Mouse (Mus musculus) brown adipose tissue, adult 24 weeks (tissue): ENCODE measurements around the gene Adra2c. TPM values are rescaled to one million over a fixed set of nuclear protein-coding genes. Genes with fewer than 3 reads are reported as not detected.
A peak's percentile ranks its signal among the peaks of the same experiment; 100 is the strongest.

Experiments used
- H3K27ac ChIP-seq: fragments of 200-500 bp; replicated peaks from 2 replicates; pipeline ENCODE4 v1.5.1; 2012; ENCODE audit warnings: low read depth, mild to moderate bottlenecking, low read length
- H3K4me1 ChIP-seq: fragments of 200-500 bp; 2 replicates; pipeline ENCODE4 v1.6.1; 2012; ENCODE audit warnings: low read length, mixed read lengths; ENCODE audit not compliant: control insufficient read depth, insufficient read depth, insufficient read length
- H3K4me3 ChIP-seq: fragments of 200-500 bp; 2 replicates; pipeline ENCODE4 v1.5.1; 2012; ENCODE audit warnings: low read depth, mild to moderate bottlenecking, low read length, moderate library complexity; ENCODE audit not compliant: insufficient read depth
- polyA plus RNA-seq: library from polyadenylated mRNA; stranded (reverse); fragments of >200 nt; gene quantifications from 2 replicates; pipeline ENCODE4 v1.2.4, GENCODE M21; 2012; ENCODE audit not compliant: missing spikeins, insufficient read depth, insufficient read length

The Adra2c gene
- polyA plus RNA-seq, 1 experiment = not detected

DNA sequence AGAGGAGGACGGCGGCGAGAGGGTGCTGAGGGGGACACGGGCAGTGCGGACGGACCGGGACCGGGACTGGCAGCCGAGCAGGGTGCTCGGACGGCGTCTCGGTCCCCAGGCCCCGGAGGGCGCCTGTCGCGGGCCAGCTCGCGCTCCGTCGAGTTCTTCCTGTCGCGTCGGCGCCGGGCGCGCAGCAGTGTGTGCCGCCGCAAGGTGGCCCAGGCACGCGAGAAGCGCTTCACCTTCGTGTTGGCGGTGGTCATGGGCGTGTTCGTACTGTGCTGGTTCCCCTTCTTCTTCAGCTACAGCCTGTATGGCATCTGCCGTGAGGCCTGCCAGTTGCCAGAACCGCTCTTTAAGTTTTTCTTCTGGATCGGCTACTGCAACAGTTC is 2.7 kb downstream of the Adra2c start:
- Histone ChIP-seq H3K27ac (no peak overlapping the region), H3K4me3 (no peak overlapping the region), H3K4me1 (no peaks in the 10 kb centered on the region)

- Histone ChIP-seq H3K27ac (no peak overlapping the region), H3K4me1 (no peaks in the 10 kb centered on the region), H3K4me3 (no peak overlapping the region)
Measured at GRCm38 (mm10) chr5:35285281-35285680, 7.2 kb downstream of the Adra2c start.

- no peak overlapping the region for H3K4me3 ChIP-seq
- no peaks in the 10 kb centered on the region for H3K4me1 ChIP-seq
- no peak overlapping the region for H3K27ac ChIP-seq
Measured at GRCm38 (mm10) chr5:35286190-35286589, 8.1 kb downstream of the Adra2c start.

- Histone ChIP-seq H3K27ac (no peak overlapping the region), H3K4me1 (no peaks in the 10 kb centered on the region), H3K4me3 (no peak overlapping the region)
Measured at GRCm38 (mm10) chr5:35299621-35300020, 21.5 kb downstream of the Adra2c start.

DNA sequence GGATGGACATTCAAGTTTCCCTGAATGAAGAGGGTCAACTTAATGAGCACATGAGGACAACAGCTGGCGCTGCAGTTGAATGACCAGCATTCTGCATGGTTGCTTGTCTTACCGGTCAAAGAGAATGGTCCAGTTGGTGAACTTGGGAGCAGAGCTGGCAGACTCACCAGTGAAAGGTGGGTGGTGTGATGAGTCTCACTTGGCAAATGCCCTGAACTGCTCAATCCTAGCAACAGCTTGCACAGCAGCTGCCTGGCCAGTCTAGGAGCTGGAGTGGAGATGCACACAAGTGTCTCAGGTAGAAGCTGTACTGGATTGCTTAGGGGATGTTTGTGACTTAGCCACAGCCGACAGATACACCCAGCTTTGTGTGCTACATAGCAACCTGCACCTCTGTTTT is 26.1 kb downstream of the Adra2c start:
- no peak overlapping the region for H3K4me3 ChIP-seq
- no peak overlapping the region for H3K27ac ChIP-seq
- H3K4me1 ChIP-seq = no peaks in the 10 kb centered on the region

GRCm38 (mm10) chr5:35305332-35305731 is 27.2 kb downstream of the Adra2c start:
- Histone ChIP-seq H3K4me3 (no peak overlapping the region), H3K4me1 (no peaks in the 10 kb centered on the region), H3K27ac (no peak overlapping the region)

- Histone ChIP-seq H3K4me1 (no peaks in the 10 kb centered on the region), H3K27ac (no peak overlapping the region), H3K4me3 (no peak overlapping the region)
Measured at GRCm38 (mm10) chr5:35306692-35307091, 28.6 kb downstream of the Adra2c start.

- Histone ChIP-seq H3K4me3 (no peak overlapping the region), H3K4me1 (no peaks in the 10 kb centered on the region), H3K27ac (no peak overlapping the region)
Measured at GRCm38 (mm10) chr5:35309853-35310252, 31.7 kb downstream of the Adra2c start.

DNA sequence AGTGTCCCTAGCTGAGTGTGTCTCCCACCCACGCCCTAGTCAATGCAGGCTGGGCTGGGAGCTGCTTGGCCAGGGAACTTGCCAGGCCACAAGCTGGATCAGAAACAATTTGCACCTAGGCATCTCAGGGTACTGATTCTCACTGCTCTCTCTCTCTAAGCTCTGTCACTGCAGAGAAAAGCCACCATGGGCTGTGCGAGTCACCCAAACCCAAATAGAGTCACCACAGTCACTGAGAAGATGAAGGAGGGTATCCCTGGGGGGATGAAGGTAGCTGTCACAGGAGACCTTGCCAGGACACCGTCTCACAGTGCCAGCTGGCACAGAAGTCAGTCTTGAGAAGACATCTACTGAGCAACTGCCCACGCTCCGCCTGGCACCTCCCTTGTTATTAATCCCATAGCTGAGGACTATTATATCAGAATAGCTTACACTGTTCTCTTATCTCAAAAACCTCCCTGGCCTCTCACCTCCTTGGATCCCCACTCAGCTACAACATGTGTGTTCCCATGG is 33.7 kb downstream of the Adra2c start:
- H3K4me1 ChIP-seq = no peaks in the 10 kb centered on the region
- no peak overlapping the region for H3K4me3 ChIP-seq
- H3K27ac ChIP-seq = no peak overlapping the region

GRCm38 (mm10) chr5:35313231-35313821 is 35.2 kb downstream of the Adra2c start:
- Histone ChIP-seq H3K4me3 (no peak overlapping the region), H3K27ac (no peak overlapping the region), H3K4me1 (no peaks in the 10 kb centered on the region)

- 0 out of 2 replicates have a peak overlapping the region, but pooled peaks have one; percentile 13 for H3K4me3 ChIP-seq
- H3K27ac ChIP-seq = no peak overlapping the region
- no peaks in the 10 kb centered on the region for H3K4me1 ChIP-seq
Measured at GRCm38 (mm10) chr5:35313826-35314586, 35.9 kb downstream of the Adra2c start.

GRCm38 (mm10) chr5:35314629-35315028 is 36.5 kb downstream of the Adra2c start:
- Histone ChIP-seq H3K27ac (no peak overlapping the region), H3K4me3 (no peak overlapping the region), H3K4me1 (no peaks in the 10 kb centered on the region)

DNA sequence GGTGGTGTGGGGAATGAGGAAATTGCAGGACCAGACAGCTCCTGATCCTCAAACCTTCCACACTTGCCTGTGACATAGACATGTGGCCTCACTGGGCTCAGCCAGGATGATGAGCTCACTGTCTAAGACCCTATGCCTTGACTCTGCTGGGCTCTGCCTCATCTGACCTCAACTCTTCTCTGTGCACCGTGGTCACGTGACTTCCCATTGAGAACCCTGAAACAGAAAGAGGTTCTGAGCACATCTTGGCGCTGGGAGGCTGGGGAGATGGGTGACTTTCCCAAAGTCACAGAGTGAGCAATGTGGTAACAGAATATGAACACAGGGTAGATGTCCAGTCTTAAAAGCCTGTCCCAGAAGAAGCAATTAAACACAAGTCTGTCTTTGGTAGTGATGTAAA is 37.1 kb downstream of the Adra2c start:
- Histone ChIP-seq H3K4me3 (no peak overlapping the region), H3K4me1 (no peaks in the 10 kb centered on the region), H3K27ac (no peak overlapping the region)

DNA sequence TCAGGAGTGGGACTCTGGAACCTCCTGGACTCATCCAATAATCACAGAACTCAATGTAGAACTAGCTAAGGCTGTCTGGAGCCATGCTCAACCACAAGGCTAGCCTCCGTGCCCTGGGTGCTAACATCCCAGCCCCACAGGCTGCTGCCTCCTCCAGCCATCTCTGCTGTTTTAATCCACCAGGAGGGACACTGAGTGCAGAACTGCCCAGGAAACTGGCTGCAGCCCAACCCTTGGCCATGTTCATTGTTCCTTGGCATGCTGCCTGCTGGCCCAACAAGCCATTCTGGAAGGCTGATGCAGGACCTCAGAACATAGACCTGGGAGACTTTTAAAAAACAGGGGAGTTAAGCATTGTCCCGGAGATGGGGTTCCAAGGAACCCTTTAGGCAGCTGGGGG is 42.5 kb downstream of the Adra2c start:
- no peak overlapping the region for H3K27ac ChIP-seq
- H3K4me1 ChIP-seq = no peaks in the 10 kb centered on the region
- no peak overlapping the region for H3K4me3 ChIP-seq

DNA sequence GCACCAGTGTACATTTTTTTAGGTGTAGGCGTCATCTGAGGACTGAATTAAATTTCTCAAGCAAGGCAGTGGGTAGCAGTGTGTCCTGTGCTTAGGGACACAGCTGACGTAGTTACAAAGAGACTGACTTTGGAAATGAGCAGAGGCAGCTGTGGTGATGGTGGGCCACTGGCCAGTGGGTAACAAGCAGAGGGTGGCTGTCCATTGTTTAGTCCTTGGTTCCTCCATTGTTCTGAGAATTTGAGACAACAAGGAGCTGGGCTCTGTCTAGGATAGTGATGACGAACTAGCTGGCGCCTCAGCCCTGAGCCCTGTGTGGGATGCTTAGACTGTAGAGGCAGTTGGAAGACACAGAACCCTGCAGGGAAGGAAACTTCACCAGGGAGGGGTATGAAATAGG is 52.7 kb downstream of the Adra2c start:
- H3K27ac ChIP-seq = no peak overlapping the region
- H3K4me1 ChIP-seq = no peaks in the 10 kb centered on the region
- no peak overlapping the region for H3K4me3 ChIP-seq
